Mouse (Mus musculus): ENCODE data around the gene Tfdp2.

DNA sequence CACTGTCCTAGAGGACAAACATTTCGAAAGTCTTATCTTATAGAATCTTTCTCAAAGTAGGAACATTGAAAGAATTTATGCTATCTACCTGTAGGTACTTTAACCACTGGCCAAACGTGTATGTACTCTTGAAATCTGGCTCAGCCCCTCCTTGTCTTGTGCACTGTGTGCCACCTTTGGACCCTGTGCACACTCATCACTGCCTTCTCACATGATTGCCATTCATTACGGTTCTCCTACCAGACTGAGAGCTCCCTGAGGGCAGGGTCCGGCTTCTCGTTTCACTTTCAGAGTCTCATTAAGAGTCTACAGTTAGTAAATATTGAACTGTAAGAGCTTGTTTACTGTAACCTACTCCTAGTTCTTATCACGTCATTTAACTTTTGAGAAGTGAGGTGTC is 47.8 kb downstream of the Tfdp2 start:
- TF ChIP-seq POLR2A (IDR thresholded peaks at IDR 0.05; ENCODE audit: insufficient read depth, low read length) (no peak), CTCF (IDR thresholded peaks at IDR 0.05; ENCODE audit: low read depth, low read length) (no peak)

Data from ES-Bruce4 (cell line).